Mouse (Mus musculus) kidney, postnatal 0 days (tissue): ENCODE data around the gene Enpp1. TPM values are rescaled to one million over a fixed set of nuclear protein-coding genes. Genes with fewer than 3 reads are reported as not detected.

ENCODE experiments used
- ATAC-seq: fragments of 200-750 bp; cut with Nextera tagmentation; replicated peaks from 2 replicates; pipeline ENCODE4 v1.8.0; 2017; ENCODE audit warnings: low read depth, moderate number of reproducible peaks, moderate TSS enrichment, moderate library complexity; ENCODE audit not compliant: low FRiP score
- DNase-seq: peaks from one replicate; pipeline ENCODE4 v3.0.0-alpha.2; 2016; ENCODE audit warnings: low spot score
- H3K27ac ChIP-seq: fragments of 300-500 bp; sonication (generic); 2 replicates; pipeline ENCODE4 v1.5.1; 2014; ENCODE audit warnings: mild to moderate bottlenecking
- H3K27me3 ChIP-seq: fragments of 300-500 bp; sonication (generic); 2 replicates; pipeline ENCODE4 v1.6.1; 2014; ENCODE audit warnings: low read length, mixed read lengths; ENCODE audit not compliant: insufficient read depth
- H3K36me3 ChIP-seq: fragments of 300-500 bp; sonication (generic); 2 replicates; pipeline ENCODE4 v1.6.1; 2014; ENCODE audit warnings: low read length, mixed read lengths; ENCODE audit not compliant: insufficient read depth
- H3K4me1 ChIP-seq: fragments of 300-500 bp; sonication (generic); replicated peaks from 2 replicates; pipeline ENCODE4 v1.6.1; 2014; ENCODE audit warnings: antibody characterized with exemption, low read length, mixed read lengths; ENCODE audit not compliant: insufficient read depth
- H3K4me2 ChIP-seq: fragments of 300-500 bp; sonication (generic); 2 replicates; pipeline ENCODE4 v1.6.1; 2014; ENCODE audit warnings: mild to moderate bottlenecking, low read length, moderate library complexity, mixed read lengths
- H3K4me3 ChIP-seq: fragments of 300-500 bp; sonication (generic); replicated peaks from 2 replicates; pipeline ENCODE4 v1.5.1; 2014; ENCODE audit warnings: low read depth, low read length
- H3K9ac ChIP-seq: fragments of 300-500 bp; sonication (generic); 2 replicates; pipeline ENCODE4 v1.6.1; 2014; ENCODE audit warnings: low read depth, low read length
- H3K9me3 ChIP-seq: fragments of 300-500 bp; sonication (generic); replicated peaks from 2 replicates; pipeline ENCODE4 v1.6.1; 2016; ENCODE audit warnings: low read length, inconsistent platforms, mixed read lengths
- CTCF ChIP-seq: IDR thresholded peaks from 2 replicates; pipeline ENCODE4 v1.5.1; 2016; ENCODE audit warnings: antibody characterized with exemption, low read depth, mild to moderate bottlenecking, moderate library complexity
- WGBS: fragments of 180-500 bp; shearing (Covaris S2); extraction: QIAGEN DNeasy Blood & Tissue Kit; methylation state at CpG from one replicate; pipeline ENCODE4 v1.1.7; 2014; 5-methylcytosine and 5-hydroxymethylcytosine counted together
- polyA plus RNA-seq: library from polyadenylated mRNA; unstranded; fragments of >200 nt; fragmentation: Nextera tagmentation; extraction: Ambion mirVana; gene quantifications from 2 replicates; pipeline ENCODE4 v1.2.1, GENCODE M21; 2015

The Enpp1 gene
- polyA plus RNA-seq, 1 experiment from 2014 or later = 7.7 TPM

- ATAC-seq (no peak), DNase-seq (no peak)
- H3K4me2 ChIP-seq = no peak overlapping the region
- no peak overlapping the region for H3K9ac ChIP-seq
- H3K27me3 ChIP-seq = no peaks in the 10 kb centered on the region
- no peaks in the 10 kb centered on the region for H3K9me3 ChIP-seq
- no peaks in the 10 kb centered on the region for H3K36me3 ChIP-seq
- H3K27ac ChIP-seq = peak overlapping the region; percentile 20; the same call in 1 of the 2 replicates
- no peak for TF ChIP-seq CTCF
- 59% methylated on average over 5 of the region's 5 CpGs for WGBS
- H3K4me1 ChIP-seq = 0 out of 2 replicates have a peak, but pooled peaks cover 15% of the 10 kb centered on the region
- H3K4me3 ChIP-seq = no peak overlapping the region
Measured at GRCm38 (mm10) chr10:24591741-24592140, 120.2 kb downstream of the Enpp1 start.

- no peak overlapping the region for H3K9ac ChIP-seq
- no peak overlapping the region for H3K27ac ChIP-seq
- no peaks in the 10 kb centered on the region for H3K36me3 ChIP-seq
- TF ChIP-seq CTCF = peak; percentile 98
- H3K4me1 ChIP-seq = 0 out of 2 replicates have a peak, but pooled peaks cover 12% of the 10 kb centered on the region
- H3K4me2 ChIP-seq = no peak overlapping the region
- H3K27me3 ChIP-seq = no peaks in the 10 kb centered on the region
- DNase-seq (peak; percentile 92), ATAC-seq (no peak)
- H3K4me3 ChIP-seq = no peak overlapping the region
- 26% methylated on average over 4 of the region's 4 CpGs for WGBS
- no peaks in the 10 kb centered on the region for H3K9me3 ChIP-seq
Measured at GRCm38 (mm10) chr10:24591136-24591535, 120.8 kb downstream of the Enpp1 start.

GRCm38 (mm10) chr10:24590546-24590945 lies 121.4 kb downstream of the Enpp1 start:
- no peaks in the 10 kb centered on the region for H3K9me3 ChIP-seq
- H3K4me1 ChIP-seq = 0 out of 2 replicates have a peak, but pooled peaks cover 9% of the 10 kb centered on the region
- TF ChIP-seq CTCF = no peak
- no peaks in the 10 kb centered on the region for H3K36me3 ChIP-seq
- no peak overlapping the region for H3K4me2 ChIP-seq
- no peak overlapping the region for H3K27ac ChIP-seq
- no peak for ATAC-seq
- H3K4me3 ChIP-seq = no peak overlapping the region
- 81% methylated on average over 4 of the region's 4 CpGs for WGBS
- H3K9ac ChIP-seq = no peak overlapping the region
- no peak for DNase-seq
- H3K27me3 ChIP-seq = no peaks in the 10 kb centered on the region

- Histone ChIP-seq H3K9me3 (no peaks in the 10 kb centered on the region), H3K9ac (no peak overlapping the region), H3K4me3 (no peak overlapping the region), H3K4me2 (no peak overlapping the region), H3K27me3 (no peaks in the 10 kb centered on the region), H3K4me1 (0 out of 2 replicates have a peak, but pooled peaks cover 9% of the 10 kb centered on the region), H3K36me3 (no peaks in the 10 kb centered on the region), H3K27ac (no peak overlapping the region)
- no peak for DNase-seq
- WGBS = 88% methylated on average over 9 of the region's 9 CpGs
- no peak for ATAC-seq
- no peak for TF ChIP-seq CTCF
Measured at GRCm38 (mm10) chr10:24589238-24589637, 122.7 kb downstream of the Enpp1 start.

DNA sequence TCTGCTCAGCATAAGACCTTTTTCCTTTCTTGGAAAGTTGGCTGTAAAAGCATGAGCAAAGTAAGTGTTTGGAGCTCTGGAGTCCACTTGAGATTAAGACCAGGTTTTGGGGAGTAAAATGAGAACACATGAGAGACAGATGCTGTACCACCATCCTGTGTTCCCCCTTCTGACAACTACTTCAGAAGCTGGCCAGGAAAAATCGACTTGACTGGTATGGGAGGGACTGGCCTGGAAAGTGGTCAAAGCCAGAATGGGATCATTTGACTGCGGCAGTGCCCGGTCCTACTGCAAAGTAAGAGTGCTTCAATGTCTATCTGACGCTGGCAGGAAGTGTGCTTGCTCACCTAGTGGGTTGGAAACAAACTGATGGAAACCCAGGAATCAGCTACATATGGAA lies 123.1 kb downstream of the Enpp1 start:
- DNase-seq = no peak
- H3K4me1 ChIP-seq = 0 out of 2 replicates have a peak, but pooled peaks cover 9% of the 10 kb centered on the region
- H3K36me3 ChIP-seq = no peaks in the 10 kb centered on the region
- H3K9me3 ChIP-seq = no peaks in the 10 kb centered on the region
- no peak for ATAC-seq
- H3K4me2 ChIP-seq = no peak overlapping the region
- 78% methylated on average over 4 of the region's 4 CpGs for WGBS
- TF ChIP-seq CTCF = no peak
- no peak overlapping the region for H3K27ac ChIP-seq
- no peak overlapping the region for H3K4me3 ChIP-seq
- H3K27me3 ChIP-seq = no peaks in the 10 kb centered on the region
- H3K9ac ChIP-seq = no peak overlapping the region

Other genes with a start within 250 kb of the Enpp1 start
- gene Ccn2, start 116.7 kb downstream of the Enpp1 start, polyA plus RNA-seq = 14.3 and 18.4 TPM in 2 replicates
- 4.0 and 4.8 TPM in 2 replicates for gene Enpp3, start 130.7 kb upstream of the Enpp1 start, polyA plus RNA-seq
- 12.1 and 13.3 TPM in 2 replicates for gene Med23, start 157.8 kb upstream of the Enpp1 start, polyA plus RNA-seq
- 1.6 and 2.0 TPM in 2 replicates for gene Arg1, start 215.3 kb upstream of the Enpp1 start, polyA plus RNA-seq